Mouse (Mus musculus) ZHBTc4 (cell line): Measurements from ENCODE around the gene Syngr1.
"Not testable (repeated sequence)": the region's sequence is repeated elsewhere in the genome, so short reads cannot be mapped to it uniquely, and the experiment has no call there.

Source experiments
- DNase-seq: peaks from one replicate; pipeline ENCODE4 v3.0.0-alpha.2; 2011; ENCODE audit warnings: low read depth, low spot score

Gene Syngr1

GRCm38 (mm10) chr15:80115866-80116794, 25.0 kb downstream of the Syngr1 start:
- no peak for DNase-seq

- DNase-seq, result peak; percentile 92
Observed at GRCm38 (mm10) chr15:80117154-80117553, 26.0 kb downstream of the Syngr1 start.

GRCm38 (mm10) chr15:80119076-80119475, 27.9 kb downstream of the Syngr1 start:
- no peak for DNase-seq

- DNase-seq, result no peak
Observed at GRCm38 (mm10) chr15:80121721-80122325, 30.7 kb downstream of the Syngr1 start.

GRCm38 (mm10) chr15:80122431-80122830, 31.3 kb downstream of the Syngr1 start:
- DNase-seq, result not testable (repeated sequence)

- DNase-seq, result no peak
Observed at GRCm38 (mm10) chr15:80124651-80125050, 33.5 kb downstream of the Syngr1 start.

GRCm38 (mm10) chr15:80127191-80127590, 36.1 kb downstream of the Syngr1 start:
- DNase-seq, result no peak

GRCm38 (mm10) chr15:80129982-80130381, 38.8 kb downstream of the Syngr1 start:
- no peak for DNase-seq

GRCm38 (mm10) chr15:80130689-80131088, 39.6 kb downstream of the Syngr1 start:
- no peak for DNase-seq

- DNase-seq, result no peak
Observed at GRCm38 (mm10) chr15:80131421-80131820, 40.3 kb downstream of the Syngr1 start.

- DNase-seq, result no peak
Observed at GRCm38 (mm10) chr15:80132452-80132851, 41.3 kb downstream of the Syngr1 start.

GRCm38 (mm10) chr15:80132993-80133586, 42.0 kb downstream of the Syngr1 start, which contains the start of gene Tab1:
Gene Tab1 (plus strand): TSS chr15:80133127.
- DNase-seq, result peak; percentile 97

- no peak for DNase-seq
Observed at GRCm38 (mm10) chr15:80133682-80134449, 42.7 kb downstream of the Syngr1 start.

GRCm38 (mm10) chr15:80134450-80134847, 43.3 kb downstream of the Syngr1 start:
- DNase-seq, result no peak

GRCm38 (mm10) chr15:80135499-80135898, 44.4 kb downstream of the Syngr1 start:
- DNase-seq, result no peak

GRCm38 (mm10) chr15:80136645-80137044, 45.5 kb downstream of the Syngr1 start:
- DNase-seq, result no peak

GRCm38 (mm10) chr15:80137945-80138791, 47.0 kb downstream of the Syngr1 start:
- DNase-seq, result no peak

GRCm38 (mm10) chr15:80140302-80140701, 49.2 kb downstream of the Syngr1 start:
- DNase-seq, result no peak

GRCm38 (mm10) chr15:80140878-80141277, 49.7 kb downstream of the Syngr1 start:
- DNase-seq, result no peak

- peak; percentile 84 for DNase-seq
Observed at GRCm38 (mm10) chr15:80142130-80142529, 51.0 kb downstream of the Syngr1 start.

- DNase-seq, result peak; percentile 66
Observed at GRCm38 (mm10) chr15:80143760-80144159, 52.6 kb downstream of the Syngr1 start.
